Mouse (Mus musculus) bone marrow macrophage, adult 2 months (primary cell): ENCODE results near the gene Wsb1. TPM values are rescaled to one million over a fixed set of nuclear protein-coding genes. Genes with fewer than 3 reads are reported as not detected.

Experiments used
- H3K27ac ChIP-seq: 2 replicates; pipeline ENCODE4 v1.5.1; 2012; ENCODE audit warnings: low read depth, low read length; ENCODE audit not compliant: insufficient read depth
- H3K4me1 ChIP-seq: 2 replicates; pipeline ENCODE4 v1.6.1; 2012; ENCODE audit warnings: low read length; ENCODE audit not compliant: control insufficient read depth, insufficient read depth
- H3K4me3 ChIP-seq: 2 replicates; pipeline ENCODE4 v1.5.1; 2012; ENCODE audit warnings: mild to moderate bottlenecking, low read length, moderate library complexity; ENCODE audit not compliant: insufficient read depth
- CTCF ChIP-seq: IDR thresholded peaks from 2 replicates; pipeline ENCODE4 v1.5.1; 2012; ENCODE audit warnings: low read depth, mild to moderate bottlenecking, low read length, moderate library complexity
- POLR2A ChIP-seq: IDR thresholded peaks from 2 replicates; pipeline ENCODE4 v1.6.1; 2012; ENCODE audit warnings: mild to moderate bottlenecking, low read depth, low read length, borderline replicate concordance
- polyA plus RNA-seq: library from polyadenylated mRNA; stranded (reverse); fragments of >200 nt; gene quantifications from 2 replicates; pipeline ENCODE4 v1.2.4, GENCODE M21; 2012; ENCODE audit not compliant: missing spikeins, insufficient read depth, insufficient read length

The Wsb1 gene
- polyA plus RNA-seq, 1 experiment = 181 TPM

- Histone ChIP-seq H3K27ac (no peak overlapping the region), H3K4me3 (no peak overlapping the region), H3K4me1 (peaks cover 17% of the 10 kb centered on the region)
- TF ChIP-seq CTCF = no peak
- no peak for TF ChIP-seq POLR2A
Measured at GRCm38 (mm10) chr11:79218061-79218460, 36.4 kb downstream of the Wsb1 start.

GRCm38 (mm10) chr11:79217133-79217532, 37.3 kb downstream of the Wsb1 start:
- peaks cover 12% of the 10 kb centered on the region for H3K4me1 ChIP-seq
- no peak overlapping the region for H3K4me3 ChIP-seq
- no peak overlapping the region for H3K27ac ChIP-seq
- TF ChIP-seq POLR2A (no peak), CTCF (no peak)

GRCm38 (mm10) chr11:79215539-79215938, 38.9 kb downstream of the Wsb1 start:
- H3K4me1 ChIP-seq = peaks cover 12% of the 10 kb centered on the region
- no peak overlapping the region for H3K27ac ChIP-seq
- no peak for TF ChIP-seq POLR2A
- TF ChIP-seq CTCF = no peak
- H3K4me3 ChIP-seq = no peak overlapping the region

- Histone ChIP-seq H3K27ac (no peak overlapping the region), H3K4me3 (no peak overlapping the region), H3K4me1 (peaks cover 25% of the 10 kb centered on the region)
- TF ChIP-seq POLR2A (no peak), CTCF (peak; percentile 84)
Measured at GRCm38 (mm10) chr11:79214015-79214418, 40.5 kb downstream of the Wsb1 start.

- Histone ChIP-seq H3K4me1 (peaks cover 43% of the 10 kb centered on the region), H3K27ac (no peak overlapping the region), H3K4me3 (no peak overlapping the region)
- no peak for TF ChIP-seq CTCF
- no peak for TF ChIP-seq POLR2A
Measured at GRCm38 (mm10) chr11:79209882-79210471, 44.5 kb downstream of the Wsb1 start.

- Histone ChIP-seq H3K4me3 (no peak overlapping the region), H3K4me1 (peaks cover 34% of the 10 kb centered on the region), H3K27ac (no peak overlapping the region)
- TF ChIP-seq CTCF (no peak), POLR2A (no peak)
Measured at GRCm38 (mm10) chr11:79209113-79209512, 45.4 kb downstream of the Wsb1 start.

GRCm38 (mm10) chr11:79208462-79208861, 46.0 kb downstream of the Wsb1 start:
- peaks cover 33% of the 10 kb centered on the region for H3K4me1 ChIP-seq
- H3K4me3 ChIP-seq = no peak overlapping the region

GRCm38 (mm10) chr11:79207691-79208090, 46.8 kb downstream of the Wsb1 start:
- H3K4me1 ChIP-seq = peaks cover 35% of the 10 kb centered on the region
- H3K4me3 ChIP-seq = no peak overlapping the region
- H3K27ac ChIP-seq = peak overlapping the region; percentile 16; the same call in 1 of the 2 replicates
- TF ChIP-seq CTCF = no peak

More at GRCm38 (mm10) chr11:79208462-79208861, 46.0 kb downstream of the Wsb1 start:
- no peak overlapping the region for H3K27ac ChIP-seq
- TF ChIP-seq POLR2A (no peak), CTCF (no peak)

GRCm38 (mm10) chr11:79204444-79204843, 50.0 kb downstream of the Wsb1 start:
- Histone ChIP-seq H3K4me1 (peaks cover 32% of the 10 kb centered on the region), H3K27ac (no peak overlapping the region), H3K4me3 (no peak overlapping the region)
- TF ChIP-seq CTCF (no peak), POLR2A (no peak)

GRCm38 (mm10) chr11:79200502-79200901, 54.0 kb downstream of the Wsb1 start:
- Histone ChIP-seq H3K4me3 (no peak overlapping the region), H3K27ac (no peak overlapping the region), H3K4me1 (peaks cover 26% of the 10 kb centered on the region)
- no peak for TF ChIP-seq CTCF
- no peak for TF ChIP-seq POLR2A

GRCm38 (mm10) chr11:79198562-79198961, 55.9 kb downstream of the Wsb1 start:
- TF ChIP-seq POLR2A = no peak
- TF ChIP-seq CTCF = no peak
- peaks cover 26% of the 10 kb centered on the region for H3K4me1 ChIP-seq
- no peak overlapping the region for H3K4me3 ChIP-seq
- no peak overlapping the region for H3K27ac ChIP-seq
